18 mouse cellular contexts compared by ENCODE assay signal in genomic region chr4:10604513-10604912, GRCm38 (mm10).
"Had no signal": no experiment of that assay in that cellular context is flagged by ENCODE, and none has a peak within 500 bp of the region (broad histone marks: within the 10 kb centered on the region; RNA-seq: fewer than 3 reads in every experiment).

No protein-coding gene starts in this region.

- ATAC-seq: hindbrain, postnatal 0 days; inflammation-experienced regulatory T-cells, adult 6 months; intestine, embryonic 16.5 days; liver, postnatal 0 days; midbrain, embryonic 13.5 days; midbrain, embryonic 16.5 days had no signal

- H3K4me1 ChIP-seq: limb, embryonic 12.5 days; limb, embryonic 15.5 days; midbrain, embryonic 13.5 days; neural tube, embryonic 13.5 days had no signal

- H3K9ac ChIP-seq: limb, embryonic 12.5 days; limb, embryonic 15.5 days; liver, embryonic 14.5 days; liver, postnatal 0 days; midbrain, embryonic 13.5 days; neural tube, embryonic 13.5 days had no signal

- H3K9me3 ChIP-seq: limb, embryonic 12.5 days; limb, embryonic 15.5 days; midbrain, embryonic 13.5 days; neural tube, embryonic 13.5 days had no signal

- H3K27me3 ChIP-seq: limb, embryonic 12.5 days; limb, embryonic 15.5 days; midbrain, embryonic 13.5 days; neural tube, embryonic 13.5 days had no signal

- DNase-seq: kidney, adult 18-20 months; kidney, adult 9 months; kidney, postnatal 14 days; kidney, postnatal 4 days; left cerebral cortex, postnatal 4 days; liver, postnatal 0 days; thymus, postnatal 25 days had no signal

- H3K36me3 ChIP-seq: limb, embryonic 12.5 days; limb, embryonic 15.5 days; midbrain, embryonic 13.5 days; neural tube, embryonic 13.5 days had no signal

- H3K4me2 ChIP-seq: limb, embryonic 12.5 days; limb, embryonic 15.5 days; liver, embryonic 11.5 days; midbrain, embryonic 13.5 days; neural tube, embryonic 13.5 days had no signal

- H3K27ac ChIP-seq: hindbrain, postnatal 0 days; limb, embryonic 12.5 days; limb, embryonic 15.5 days; liver, embryonic 14.5 days; midbrain, embryonic 13.5 days; neural tube, embryonic 13.5 days had no signal

- H3K4me3 ChIP-seq: limb, embryonic 12.5 days; limb, embryonic 15.5 days; midbrain, embryonic 13.5 days; myocyte; neural tube, embryonic 13.5 days had no signal
